Mouse (Mus musculus) left cerebral cortex, postnatal 4 days (tissue): ENCODE measurements around the gene Lyz1. TPM values are rescaled to one million over a fixed set of nuclear protein-coding genes. Genes with fewer than 3 reads are reported as not detected.
"Not testable (repeated sequence)": the region's sequence is repeated elsewhere in the genome, so short reads cannot be mapped to it uniquely, and the experiment has no call there.

Experiments
- DNase-seq: peaks from one replicate; pipeline ENCODE4 v3.0.0-alpha.2; 2022
- intact Hi-C: fragments of 180-260 bp; cut with DNase I; formaldehyde crosslinking; loops from one replicate; pipeline ENCODE4 v1.15.1; 2025
- total RNA-seq, 2 experiments: library from RNA; stranded (reverse); gene quantifications; 2 replicates each; pipeline ENCODE4 v1.2.3; 2021

Gene Lyz1
- total RNA-seq, 2 experiments from 2014 or later = 0.72 to 1.2 TPM

GRCm38 (mm10) chr10:117288197-117289033 is 4.3 kb downstream of the Lyz1 start:
- intact Hi-C loops = no loop called here
- DNase-seq = no peak

- intact Hi-C loops = no loop called here
Observed at GRCm38 (mm10) chr10:117287226-117287850, 5.3 kb downstream of the Lyz1 start.

GRCm38 (mm10) chr10:117286366-117286970 is 6.2 kb downstream of the Lyz1 start:
- DNase-seq = no peak
- intact Hi-C loops = no loop called here

More at GRCm38 (mm10) chr10:117287226-117287850, 5.3 kb downstream of the Lyz1 start:
- no peak for DNase-seq

- DNase-seq, intact Hi-C loops: not testable (repeated sequence)
Observed at GRCm38 (mm10) chr10:117285584-117285983, 7.1 kb downstream of the Lyz1 start.

GRCm38 (mm10) chr10:117284578-117285520 is 7.8 kb downstream of the Lyz1 start:
- DNase-seq = no peak
- intact Hi-C loops = no loop called here

- intact Hi-C loops = no loop called here
- no peak for DNase-seq
Observed at GRCm38 (mm10) chr10:117283871-117284577, 8.6 kb downstream of the Lyz1 start.

GRCm38 (mm10) chr10:117283196-117283595 is 9.5 kb downstream of the Lyz1 start:
- intact Hi-C loops, DNase-seq: not testable (repeated sequence)

- intact Hi-C loops = no loop called here
- DNase-seq = no peak
Observed at GRCm38 (mm10) chr10:117282551-117282950, 10.1 kb downstream of the Lyz1 start.

- no peak for DNase-seq
- intact Hi-C loops = no loop called here
Observed at GRCm38 (mm10) chr10:117282049-117282448, 10.6 kb downstream of the Lyz1 start, which contains the start of gene Lyz2. Lyz2 (minus strand) TSS chr10:117282321.

GRCm38 (mm10) chr10:117281381-117281920 is 11.2 kb downstream of the Lyz1 start:
- intact Hi-C loops = no loop called here
- no peak for DNase-seq

GRCm38 (mm10) chr10:117280000-117280399 is 12.7 kb downstream of the Lyz1 start:
- no peak for DNase-seq
- intact Hi-C loops = no loop called here

- intact Hi-C loops, DNase-seq: not testable (repeated sequence)
Observed at GRCm38 (mm10) chr10:117278510-117278909, 14.2 kb downstream of the Lyz1 start.

- intact Hi-C loops, DNase-seq: not testable (repeated sequence)
Observed at GRCm38 (mm10) chr10:117277779-117278178, 14.9 kb downstream of the Lyz1 start.

GRCm38 (mm10) chr10:117275681-117276369 is 16.8 kb downstream of the Lyz1 start:
- intact Hi-C loops = no loop called here
- no peak for DNase-seq

GRCm38 (mm10) chr10:117274645-117275044 is 18.0 kb downstream of the Lyz1 start:
- intact Hi-C loops, DNase-seq: not testable (repeated sequence)

GRCm38 (mm10) chr10:117272023-117272422 is 20.6 kb downstream of the Lyz1 start:
- intact Hi-C loops = no loop called here
- no peak for DNase-seq

- intact Hi-C loops = no loop called here
- DNase-seq = no peak
Observed at GRCm38 (mm10) chr10:117259870-117260269, 32.8 kb downstream of the Lyz1 start.

- intact Hi-C loops = no loop called here
Observed at GRCm38 (mm10) chr10:117238603-117239002, 54.1 kb downstream of the Lyz1 start, which contains the start of gene 9530003J23Rik. 9530003J23Rik (minus strand) TSS chr10:117238703.

More at GRCm38 (mm10) chr10:117238603-117239002, 54.1 kb downstream of the Lyz1 start, which contains the start of gene 9530003J23Rik:
- DNase-seq = no peak
